15 mouse cellular contexts compared by ENCODE assay signal in genomic region chr4:12642525-12642928, GRCm38 (mm10).
A peak's percentile ranks its signal among the peaks of the same experiment; 100 is the strongest.
DNase-seq lines count a peak whose midpoint lies in the region; ATAC-seq lines count a peak whose summit lies in the region.
"Had no signal": no experiment of that assay in that cellular context is flagged by ENCODE, and none has a peak within 500 bp of the region (broad histone marks: within the 10 kb centered on the region; RNA-seq: fewer than 3 reads in every experiment).

No protein-coding gene starts in this region.

- H3K36me3 ChIP-seq in kidney, embryonic 15.5 days = no peaks in the 10 kb centered on the region
- H3K36me3 ChIP-seq in neural tube, embryonic 11.5 days (ENCODE audit: control insufficient read depth, insufficient read depth, low read length) = no peaks in the 10 kb centered on the region
- H3K36me3 ChIP-seq in neural tube, embryonic 15.5 days = no peaks in the 10 kb centered on the region
- H3K36me3 ChIP-seq: heart, embryonic 15.5 days; limb, embryonic 15.5 days had no signal

- H3K4me2 ChIP-seq in kidney, embryonic 15.5 days = no peak overlapping the region
- no peak overlapping the region for H3K4me2 ChIP-seq in neural tube, embryonic 11.5 days (ENCODE audit: low read depth)
- no peak overlapping the region for H3K4me2 ChIP-seq in neural tube, embryonic 15.5 days
- H3K4me2 ChIP-seq: heart, embryonic 15.5 days; limb, embryonic 15.5 days had no signal

- H3K27me3 ChIP-seq in kidney, embryonic 15.5 days = no peaks in the 10 kb centered on the region
- no peaks in the 10 kb centered on the region for H3K27me3 ChIP-seq in neural tube, embryonic 11.5 days (ENCODE audit: control insufficient read depth, insufficient read depth, low read length)
- no peaks in the 10 kb centered on the region for H3K27me3 ChIP-seq in neural tube, embryonic 15.5 days (replicated peaks)
- H3K27me3 ChIP-seq: heart, embryonic 15.5 days; limb, embryonic 15.5 days had no signal

- H3K4me3 ChIP-seq in kidney, embryonic 15.5 days (replicated peaks) = no peak overlapping the region
- no peak overlapping the region for H3K4me3 ChIP-seq in neural tube, embryonic 11.5 days (ENCODE audit: low read depth, low read length)
- no peak overlapping the region for H3K4me3 ChIP-seq in neural tube, embryonic 15.5 days (replicated peaks)
- H3K4me3 ChIP-seq: heart, embryonic 15.5 days; limb, embryonic 15.5 days had no signal

- H3K4me1 ChIP-seq in kidney, embryonic 15.5 days = peaks cover 7% of the 10 kb centered on the region; the same call in 1 of the 2 replicates
- H3K4me1 ChIP-seq in neural tube, embryonic 11.5 days (ENCODE audit: control insufficient read depth, insufficient read depth, low read length) = no peaks in the 10 kb centered on the region
- no peaks in the 10 kb centered on the region for H3K4me1 ChIP-seq in neural tube, embryonic 15.5 days
- H3K4me1 ChIP-seq: heart, embryonic 15.5 days; limb, embryonic 15.5 days had no signal

- H3K27ac ChIP-seq in kidney, embryonic 15.5 days = 0 out of 2 replicates have a peak overlapping the region, but pooled peaks have one; percentile 24
- no peak overlapping the region for H3K27ac ChIP-seq in neural tube, embryonic 11.5 days (ENCODE audit: low read depth, low read length)
- H3K27ac ChIP-seq in neural tube, embryonic 15.5 days (replicated peaks) = no peak overlapping the region
- H3K27ac ChIP-seq: heart, embryonic 15.5 days; limb, embryonic 15.5 days had no signal

- H3K9me3 ChIP-seq in kidney, embryonic 15.5 days (replicated peaks) = no peaks in the 10 kb centered on the region
- no peaks in the 10 kb centered on the region for H3K9me3 ChIP-seq in neural tube, embryonic 11.5 days (ENCODE audit: control insufficient read depth, low read length)
- H3K9me3 ChIP-seq in neural tube, embryonic 15.5 days (replicated peaks) = no peaks in the 10 kb centered on the region
- H3K9me3 ChIP-seq: heart, embryonic 15.5 days; limb, embryonic 15.5 days had no signal

- ATAC-seq in kidney, embryonic 15.5 days (replicated peaks; ENCODE audit: low FRiP score) = peak; percentile 86
- no peak for ATAC-seq in neural tube, embryonic 11.5 days (ENCODE audit: insufficient read depth, low FRiP score, low TSS enrichment)
- no peak for ATAC-seq in neural tube, embryonic 15.5 days (ENCODE audit: low FRiP score)
- ATAC-seq in CD4-positive, CD25-positive, alpha-beta regulatory T cell, adult 4 months = no peak

- 12% methylated on average over 4 of the region's 4 CpGs for WGBS in kidney, embryonic 15.5 days
- 36% methylated on average over 4 of the region's 4 CpGs for WGBS in neural tube, embryonic 11.5 days
- 41% methylated on average over 4 of the region's 4 CpGs for WGBS in neural tube, embryonic 15.5 days

- no peak overlapping the region for H3K9ac ChIP-seq in kidney, embryonic 15.5 days
- no peak overlapping the region for H3K9ac ChIP-seq in neural tube, embryonic 11.5 days (ENCODE audit: low read length)
- no peak overlapping the region for H3K9ac ChIP-seq in neural tube, embryonic 15.5 days (replicated peaks)
- H3K9ac ChIP-seq: heart, embryonic 15.5 days; limb, embryonic 15.5 days had no signal

- DNase-seq in kidney, adult 9 months = no peak
- peak; percentile 18 for DNase-seq in neural tube, embryonic 11.5 days (ENCODE audit: low spot score)
- peak; percentile 40 for DNase-seq in mesoderm, embryonic 11.5 days (ENCODE audit: low read depth, low spot score)
- no peak for DNase-seq in MN1 (ENCODE audit: low spot score)
- no peak for DNase-seq in spleen, adult 12 weeks (ENCODE audit: low spot score)
- DNase-seq: adrenal gland, postnatal 14 days; cerebellum, adult 8-10 months; heart, adult 18-20 months; layer of hippocampus, adult 9-11 months; right cerebral cortex, adult 18-20 months had no signal

Comparison
In these comparisons a context has a peak if more than half of its experiments do, and no peak if none do; other contexts are left out.
1. DNase-seq: peak in neural tube, embryonic 11.5 days (single experiment) and mesoderm, embryonic 11.5 days (single experiment); none in kidney, adult 9 months (single experiment), MN1 (single experiment) and spleen, adult 12 weeks (single experiment).